Mouse (Mus musculus): ENCODE results near the gene Hspg2. TPM values are rescaled to one million over a fixed set of nuclear protein-coding genes. Genes with fewer than 3 reads are reported as not detected.

Gene Hspg2
- polyA plus RNA-seq, 1 experiment from 2014 or later: 58.1 TPM

DNA sequence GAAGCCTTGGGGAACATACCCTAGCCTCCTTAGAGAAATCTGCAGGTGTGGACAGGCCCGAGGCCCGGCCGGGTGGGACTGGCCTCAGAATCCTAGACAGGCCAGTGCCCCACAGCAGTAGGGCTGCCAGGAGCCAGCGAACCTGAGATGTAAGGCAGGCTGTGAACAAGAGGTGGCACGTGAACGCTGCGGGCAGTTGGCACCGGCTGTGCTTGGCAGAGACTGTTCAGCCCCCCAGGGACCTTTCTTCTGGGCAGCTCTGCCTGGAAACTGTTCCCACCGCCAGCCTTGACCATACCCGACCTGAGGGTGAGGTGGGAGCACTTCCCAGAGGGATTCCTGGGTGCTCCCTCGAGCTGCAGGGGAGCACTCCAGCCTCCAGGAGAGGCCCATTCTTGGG lies 24.0 kb downstream of the Hspg2 start:
- no peaks in the 10 kb centered on the region for H3K27me3 ChIP-seq (ENCODE audit: insufficient read depth, low read length)
- H3K4me1 ChIP-seq (ENCODE audit: insufficient read depth): peaks cover 43% of the 10 kb centered on the region
- no peak overlapping the region for H3K4me3 ChIP-seq (ENCODE audit: low read depth, low read length)
- DNase-seq: no peak
- no peak overlapping the region for H3K9ac ChIP-seq
- no peak for TF ChIP-seq CTCF (IDR thresholded peaks at IDR 0.05; ENCODE audit: low read depth)
- 78% methylated on average over 11 of the region's 11 CpGs for WGBS
- H3K9me3 ChIP-seq (ENCODE audit: low read depth, low read length): no peaks in the 10 kb centered on the region
- no peaks in the 10 kb centered on the region for H3K36me3 ChIP-seq (ENCODE audit: insufficient read depth)
- H3K4me2 ChIP-seq: no peak overlapping the region
- ATAC-seq (ENCODE audit: insufficient read depth): no peak
- peak overlapping the region; percentile 33 for H3K27ac ChIP-seq (ENCODE audit: low read depth)

DNA sequence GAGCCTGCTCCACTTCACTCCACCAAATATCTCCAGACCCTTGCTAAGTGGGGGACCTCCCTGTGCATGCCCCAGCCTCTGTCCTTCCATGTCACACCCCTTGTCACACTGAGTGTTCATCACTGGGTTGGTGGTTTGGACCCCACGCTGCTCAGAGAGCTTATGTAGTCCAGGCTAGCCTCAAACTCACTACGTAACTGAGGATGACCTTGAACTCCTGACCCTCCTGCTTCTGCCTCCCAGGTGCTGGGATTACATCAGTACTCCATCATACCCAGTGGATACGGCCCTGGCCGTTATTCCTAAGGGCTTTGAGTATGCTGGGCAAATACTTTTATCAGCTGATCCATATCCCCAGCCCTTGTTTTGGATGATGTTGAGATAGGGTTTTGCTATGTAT lies 24.6 kb downstream of the Hspg2 start:
- no peak for TF ChIP-seq CTCF (IDR thresholded peaks at IDR 0.05; ENCODE audit: low read depth)
- H3K4me3 ChIP-seq (ENCODE audit: low read depth, low read length): no peak overlapping the region
- H3K27me3 ChIP-seq (ENCODE audit: insufficient read depth, low read length): no peaks in the 10 kb centered on the region
- no peaks in the 10 kb centered on the region for H3K9me3 ChIP-seq (ENCODE audit: low read depth, low read length)
- H3K9ac ChIP-seq: no peak overlapping the region
- peaks cover 43% of the 10 kb centered on the region for H3K4me1 ChIP-seq (ENCODE audit: insufficient read depth)
- H3K36me3 ChIP-seq (ENCODE audit: insufficient read depth): no peaks in the 10 kb centered on the region
- H3K4me2 ChIP-seq: no peak overlapping the region
- DNase-seq: no peak
- H3K27ac ChIP-seq (ENCODE audit: low read depth): peak overlapping the region; percentile 33; the same call in 1 of the 2 replicates
- ATAC-seq (ENCODE audit: insufficient read depth): no peak
- WGBS: 79% methylated on average over 4 of the region's 4 CpGs

DNA sequence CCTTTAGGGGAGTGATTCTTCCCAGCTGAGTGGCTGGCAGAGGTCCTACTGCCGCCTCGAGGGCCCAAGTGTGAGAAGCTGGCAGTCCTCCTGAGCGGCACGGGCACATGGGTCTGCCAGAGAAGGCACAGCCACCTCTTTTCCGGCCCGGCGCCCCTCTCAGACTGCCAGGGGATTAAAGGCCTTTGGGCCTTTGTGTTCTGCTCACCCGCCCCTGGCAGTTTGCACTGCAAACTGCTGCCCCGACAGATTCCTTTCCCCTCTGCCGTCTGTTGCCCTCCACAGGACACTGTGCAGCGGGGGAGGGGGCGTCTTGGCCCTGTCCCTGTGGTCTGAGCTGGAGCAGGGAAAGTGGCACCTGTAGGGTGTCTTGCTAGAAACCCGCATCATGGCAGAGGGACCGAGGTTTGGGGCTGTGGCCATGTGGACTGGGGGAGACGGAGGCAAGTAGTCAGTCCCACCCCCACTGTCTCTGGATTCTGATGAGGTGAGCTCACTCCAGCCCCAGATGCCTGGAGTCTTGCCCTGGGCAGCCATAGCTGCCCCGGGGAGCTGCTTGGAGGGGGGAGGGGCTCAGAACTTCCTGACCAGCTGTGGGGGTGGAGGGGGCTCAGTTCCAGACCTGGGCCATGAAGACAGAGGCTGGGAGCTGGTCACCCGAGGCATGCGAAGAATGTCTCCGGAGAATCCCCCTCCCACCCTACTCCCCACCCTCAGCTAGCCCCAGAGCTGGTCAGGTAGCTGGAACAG lies 26.4 kb downstream of the Hspg2 start:
- H3K36me3 ChIP-seq (ENCODE audit: insufficient read depth): no peaks in the 10 kb centered on the region
- H3K27ac ChIP-seq (ENCODE audit: low read depth): peak overlapping the region; percentile 93
- H3K4me2 ChIP-seq: peak overlapping the region; percentile 25; the same call in 1 of the 2 replicates
- no peak overlapping the region for H3K4me3 ChIP-seq (ENCODE audit: low read depth, low read length)
- WGBS: 15% methylated on average over 19 of the region's 19 CpGs
- ATAC-seq (ENCODE audit: insufficient read depth) (peak; percentile 67), DNase-seq (no peak)
- H3K4me1 ChIP-seq (ENCODE audit: insufficient read depth): peaks cover 36% of the 10 kb centered on the region
- no peak for TF ChIP-seq CTCF (IDR thresholded peaks at IDR 0.05; ENCODE audit: low read depth)
- no peaks in the 10 kb centered on the region for H3K27me3 ChIP-seq (ENCODE audit: insufficient read depth, low read length)
- peak overlapping the region; percentile 27 for H3K9ac ChIP-seq
- no peaks in the 10 kb centered on the region for H3K9me3 ChIP-seq (ENCODE audit: low read depth, low read length)

DNA sequence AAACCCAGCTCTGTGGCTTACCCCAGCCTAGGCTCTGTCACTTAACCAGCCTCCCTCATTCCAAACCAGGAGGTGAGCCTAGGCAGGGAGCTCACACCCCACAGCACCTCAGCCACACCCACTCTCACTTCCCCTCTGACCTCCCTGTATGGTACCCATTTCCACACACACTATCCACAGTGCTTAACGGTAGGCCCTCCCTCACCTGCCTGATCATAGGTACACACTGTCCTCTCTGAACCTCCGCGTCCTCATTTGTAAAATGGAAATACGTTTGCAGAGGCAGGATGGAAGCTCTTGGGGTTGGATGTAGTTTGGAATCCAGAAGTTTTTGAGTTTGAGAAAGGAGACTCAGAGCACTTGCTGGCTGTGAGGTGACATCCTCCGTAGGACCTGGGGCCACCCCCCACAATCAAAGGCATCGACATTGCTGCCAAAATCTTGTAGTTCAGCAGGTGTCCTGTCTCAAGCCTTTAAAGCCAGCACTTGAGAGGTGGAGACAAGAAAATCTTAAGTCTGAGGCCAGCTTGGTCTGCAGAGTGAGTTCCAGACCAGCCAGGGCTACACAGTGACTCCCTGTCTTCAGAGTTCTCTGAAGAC lies 27.0 kb downstream of the Hspg2 start:
- Histone ChIP-seq H3K9ac (0 out of 2 replicates have a peak overlapping the region, but pooled peaks have one; percentile 27), H3K4me2 (peak overlapping the region; percentile 25; the same call in 1 of the 2 replicates), H3K4me1 (ENCODE audit: insufficient read depth) (peaks cover 36% of the 10 kb centered on the region), H3K27ac (ENCODE audit: low read depth) (peak overlapping the region; percentile 93; the same call in 1 of the 2 replicates), H3K4me3 (ENCODE audit: low read depth, low read length) (no peak overlapping the region), H3K9me3 (ENCODE audit: low read depth, low read length) (no peaks in the 10 kb centered on the region), H3K36me3 (ENCODE audit: insufficient read depth) (no peaks in the 10 kb centered on the region), H3K27me3 (ENCODE audit: insufficient read depth, low read length) (no peaks in the 10 kb centered on the region)
- WGBS: 38% methylated on average over 6 of the region's 6 CpGs
- no peak for TF ChIP-seq CTCF (IDR thresholded peaks at IDR 0.05; ENCODE audit: low read depth)
- DNase-seq: no peak
- ATAC-seq (ENCODE audit: insufficient read depth): no peak

DNA sequence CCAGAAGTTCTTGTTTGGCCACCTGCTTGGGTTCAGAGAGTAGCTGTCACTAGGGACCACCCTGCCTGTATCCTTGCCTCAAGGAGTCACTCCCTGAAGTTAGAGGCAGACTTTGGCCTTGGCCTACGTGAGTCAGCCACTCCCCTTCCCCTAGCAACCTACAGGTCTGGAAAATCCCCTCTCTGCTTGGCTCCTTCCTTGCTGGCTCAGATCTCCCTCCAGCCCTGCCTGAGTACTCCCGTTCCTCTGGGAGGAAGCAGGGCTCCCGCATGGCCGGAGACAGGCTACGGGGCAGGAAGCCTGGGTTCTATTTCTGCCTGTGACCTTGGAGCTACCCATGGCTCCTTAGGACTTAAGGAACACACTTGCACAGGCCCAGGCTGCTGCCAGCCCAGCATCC lies 28.8 kb downstream of the Hspg2 start:
- TF ChIP-seq CTCF (IDR thresholded peaks at IDR 0.05; ENCODE audit: low read depth): no peak
- DNase-seq (no peak), ATAC-seq (ENCODE audit: insufficient read depth) (peak; percentile 25; the same call in 1 of the 2 replicates)
- no peak overlapping the region; the same call in 1 of the 2 replicates for H3K9ac ChIP-seq
- peaks cover 36% of the 10 kb centered on the region for H3K4me1 ChIP-seq (ENCODE audit: insufficient read depth)
- no peak overlapping the region for H3K4me3 ChIP-seq (ENCODE audit: low read depth, low read length)
- H3K27ac ChIP-seq (ENCODE audit: low read depth): peak overlapping the region; percentile 82
- H3K9me3 ChIP-seq (ENCODE audit: low read depth, low read length): no peaks in the 10 kb centered on the region
- H3K4me2 ChIP-seq: peak overlapping the region; percentile 12; the same call in 1 of the 2 replicates
- H3K27me3 ChIP-seq (ENCODE audit: insufficient read depth, low read length): no peaks in the 10 kb centered on the region
- WGBS: 79% methylated on average over 5 of the region's 5 CpGs
- H3K36me3 ChIP-seq (ENCODE audit: insufficient read depth): peaks cover 15% of the 10 kb centered on the region

DNA sequence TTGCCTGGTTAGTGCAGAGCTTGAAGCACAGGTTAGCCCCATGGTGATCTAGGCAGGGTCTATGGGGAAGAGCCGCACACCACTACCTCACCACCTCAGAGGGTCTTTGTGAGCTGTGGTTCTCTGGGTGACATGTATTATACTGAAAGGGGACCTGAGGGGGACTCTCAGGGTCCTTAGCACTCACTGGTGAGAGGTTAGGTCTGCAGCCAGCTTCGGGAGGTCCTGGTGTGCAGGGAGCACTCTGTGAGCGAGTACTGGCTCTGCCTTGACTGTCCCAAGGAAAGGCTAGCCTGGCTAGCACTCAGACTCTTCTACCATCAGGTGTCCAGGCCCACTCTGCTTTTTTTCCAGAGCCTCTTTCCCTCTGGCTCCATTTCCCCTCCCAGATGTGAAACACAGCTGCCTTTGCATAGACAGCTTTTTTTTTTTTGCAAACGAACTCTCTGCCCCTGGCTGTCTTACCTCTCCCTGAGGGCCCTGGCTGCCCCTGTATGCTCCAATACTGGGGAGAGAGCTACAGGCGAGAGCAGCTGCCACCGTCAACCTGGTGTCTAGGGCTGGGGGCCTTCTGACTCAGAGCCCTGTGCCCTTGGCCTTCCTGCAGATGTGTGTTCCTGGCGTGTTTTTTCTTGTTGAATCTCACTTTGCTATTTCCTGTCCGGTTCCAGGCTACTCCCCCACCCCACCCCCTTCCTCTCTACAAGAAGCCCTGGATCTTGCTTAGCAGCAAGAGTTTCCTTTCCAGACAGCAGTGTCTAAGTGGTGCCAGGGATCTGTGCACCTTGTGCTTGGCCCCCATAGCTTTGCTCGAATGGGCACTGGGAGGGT lies 29.5 kb downstream of the Hspg2 start:
- Histone ChIP-seq H3K27me3 (ENCODE audit: insufficient read depth, low read length) (no peaks in the 10 kb centered on the region), H3K4me3 (ENCODE audit: low read depth, low read length) (no peak overlapping the region), H3K9me3 (ENCODE audit: low read depth, low read length) (no peaks in the 10 kb centered on the region), H3K27ac (ENCODE audit: low read depth) (peak overlapping the region; percentile 82), H3K4me2 (peak overlapping the region; percentile 12; the same call in 1 of the 2 replicates), H3K4me1 (ENCODE audit: insufficient read depth) (peaks cover 36% of the 10 kb centered on the region), H3K9ac (peak overlapping the region; percentile 32), H3K36me3 (ENCODE audit: insufficient read depth) (peaks cover 23% of the 10 kb centered on the region)
- DNase-seq: no peak
- TF ChIP-seq CTCF (IDR thresholded peaks at IDR 0.05; ENCODE audit: low read depth): no peak
- 34% methylated on average over 9 of the region's 9 CpGs for WGBS
- 0 out of 2 replicates have a peak, but pooled peaks have one; percentile 14 for ATAC-seq (ENCODE audit: insufficient read depth)
